Mouse (Mus musculus) left cerebral cortex, postnatal 10 days (tissue): ENCODE measurements at regions not wholly inside any gene's neighbourhood (a gene's known extent, or its start where the extent isn't known, plus 50 kb on each side); places are given as distances from the start of the nearest gene placed in this dataset.

Source experiments
- DNase-seq, 2 experiments: peaks; one replicate each; pipeline ENCODE4 v3.0.0; 2021 to 2022; ENCODE audit warnings: low spot score in 2 of 2, mixed read lengths in 1 of 2; ENCODE audit errors: extremely low spot score in 1 of 2
- intact Hi-C: fragments of 180-260 bp; cut with DNase I; formaldehyde crosslinking; loops from one replicate; pipeline ENCODE4 v1.15.1; 2025

- DNase-seq: no peak
- intact Hi-C loops: no loop called here
These were observed 399.4 kb upstream of the Atp2b1 start for GRCm38 (mm10) chr10:98514836-98515235.

DNA sequence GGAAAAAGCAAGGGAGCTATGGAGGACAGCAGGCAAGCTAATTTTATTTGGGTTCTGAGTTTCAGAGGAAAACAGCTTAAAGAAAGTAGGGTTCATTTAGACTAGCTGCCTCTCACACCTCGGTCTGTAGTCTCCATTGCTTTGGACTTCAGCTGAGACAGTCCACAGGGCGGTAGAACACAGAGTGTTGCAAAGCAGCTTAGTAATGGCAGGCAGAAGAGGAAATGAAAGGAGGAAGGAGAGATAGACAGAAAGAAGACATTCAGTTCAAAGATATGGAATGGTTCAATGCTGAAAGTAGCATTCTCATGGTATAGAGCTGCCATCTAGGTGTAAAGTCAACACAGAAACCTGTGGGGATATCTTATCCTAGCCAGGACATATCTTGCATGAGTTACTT lies 396.6 kb upstream of the Atp2b1 start:
- no peak for DNase-seq
- intact Hi-C loops: no loop called here

- intact Hi-C loops: no loop called here
- DNase-seq: no peak
These were observed 384.6 kb upstream of the Atp2b1 start for GRCm38 (mm10) chr10:98529565-98529964.

GRCm38 (mm10) chr10:98531425-98531824 lies 382.8 kb upstream of the Atp2b1 start:
- intact Hi-C loops: no loop called here
- DNase-seq: no peak

- intact Hi-C loops: no loop called here
- DNase-seq: no peak
These were observed 375.5 kb upstream of the Atp2b1 start for GRCm38 (mm10) chr10:98538706-98539105.

DNA sequence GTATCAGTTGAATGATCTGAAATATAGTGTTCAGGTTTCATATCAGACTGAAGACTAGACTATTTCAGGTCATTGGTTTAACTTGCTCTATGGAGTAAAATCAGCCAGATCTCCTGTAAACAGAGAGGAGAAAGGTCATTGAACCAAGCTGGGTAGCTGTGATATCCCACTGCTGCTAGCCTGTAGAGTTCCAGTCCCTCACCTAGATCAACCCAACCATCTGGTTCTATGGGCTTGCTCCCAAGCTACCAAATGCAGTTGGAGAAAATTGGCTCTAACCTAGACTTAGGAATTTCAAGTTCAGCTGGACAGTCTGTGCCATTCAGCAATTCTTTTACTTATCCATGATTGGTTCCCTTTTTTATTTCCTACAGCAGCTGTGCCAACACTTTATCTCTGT lies 373.1 kb upstream of the Atp2b1 start:
- intact Hi-C loops: no loop called here
- no peak for DNase-seq

GRCm38 (mm10) chr10:98542072-98542471 lies 372.1 kb upstream of the Atp2b1 start:
- DNase-seq: no peak
- intact Hi-C loops: no loop called here

- DNase-seq: no peak
- intact Hi-C loops: no loop called here
These were observed 370.8 kb upstream of the Atp2b1 start for GRCm38 (mm10) chr10:98543253-98543997.

- no peak for DNase-seq
- intact Hi-C loops: no loop called here
These were observed 370.2 kb upstream of the Atp2b1 start for GRCm38 (mm10) chr10:98543998-98544349.

GRCm38 (mm10) chr10:98554575-98554974 lies 359.6 kb upstream of the Atp2b1 start:
- intact Hi-C loops: no loop called here
- DNase-seq: no peak

- no peak for DNase-seq
- intact Hi-C loops: no loop called here
These were observed 356.6 kb upstream of the Atp2b1 start for GRCm38 (mm10) chr10:98557470-98558060.

DNA sequence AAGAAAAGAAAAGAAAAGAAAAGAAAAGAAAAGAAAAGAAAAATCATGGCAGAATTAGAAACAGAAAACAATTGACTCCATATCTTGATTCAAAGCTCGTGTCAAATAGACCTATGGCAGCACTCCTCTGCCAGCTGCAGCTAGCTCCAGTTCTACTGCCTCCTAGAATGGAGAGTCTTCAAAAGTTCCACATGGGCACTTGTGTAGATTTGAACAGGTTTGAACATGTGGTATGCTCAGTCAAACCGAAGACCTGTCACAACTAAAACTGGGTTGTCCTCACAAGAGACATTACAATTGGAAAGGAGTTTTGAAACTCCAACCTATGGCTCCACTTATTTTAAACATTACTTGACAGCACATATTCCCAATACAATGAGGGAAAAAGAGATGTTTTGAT lies 355.6 kb upstream of the Atp2b1 start:
- intact Hi-C loops: no loop called here

DNA sequence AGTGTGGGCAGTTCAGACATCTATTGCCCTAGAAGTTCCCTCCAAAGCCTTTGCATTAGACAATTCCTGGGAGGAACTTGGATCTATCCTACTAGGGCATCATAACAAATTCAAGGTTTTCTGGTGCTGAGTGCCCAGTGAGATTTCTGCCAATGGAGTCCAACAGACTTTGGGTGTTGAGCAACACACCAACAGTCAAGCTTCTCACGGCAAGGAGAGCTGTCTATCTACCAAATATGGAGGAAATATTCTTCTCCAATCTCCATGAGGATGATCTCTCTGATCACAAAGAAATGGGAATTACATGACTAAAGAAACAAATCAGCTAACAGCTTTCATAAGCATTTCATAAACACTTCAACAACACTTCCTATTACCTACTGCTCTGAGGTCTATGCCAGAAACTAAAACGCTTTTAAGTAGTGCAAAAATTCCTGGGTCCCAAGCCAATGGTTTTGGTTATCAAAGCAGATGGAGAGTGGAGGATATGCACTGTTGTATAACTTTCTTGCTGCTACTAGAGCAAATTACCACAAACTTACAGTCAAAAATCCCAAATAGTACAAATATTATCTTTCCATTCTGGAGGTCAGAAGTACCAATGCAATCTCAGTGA lies 351.8 kb upstream of the Atp2b1 start:
- intact Hi-C loops: no loop called here
- no peak for DNase-seq

More for the DNA sequence above, 355.6 kb upstream of the Atp2b1 start:
- DNase-seq: no peak

GRCm38 (mm10) chr10:98572782-98573536 lies 341.2 kb upstream of the Atp2b1 start:
- no peak for DNase-seq
- intact Hi-C loops: no loop called here

DNA sequence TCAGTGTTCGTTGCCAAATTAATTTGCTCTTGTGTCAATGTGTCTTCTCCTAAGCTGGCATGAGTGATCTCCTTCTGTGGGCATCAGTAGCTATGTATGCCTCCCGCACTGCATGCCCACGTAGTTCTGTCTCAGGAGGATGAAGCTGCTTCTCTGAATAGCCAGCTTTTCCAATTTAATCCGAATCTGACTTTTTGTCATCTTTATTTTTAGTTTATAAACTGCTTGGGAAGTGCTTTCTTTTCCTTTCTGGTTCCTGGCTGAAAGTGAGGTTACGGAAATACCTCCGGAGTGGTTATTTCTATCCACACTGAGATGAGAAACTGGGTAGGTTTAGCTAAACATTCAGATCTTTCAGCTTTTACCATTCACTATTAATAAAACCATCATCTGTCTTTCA lies 337.2 kb upstream of the Atp2b1 start:
- DNase-seq: no peak

DNA sequence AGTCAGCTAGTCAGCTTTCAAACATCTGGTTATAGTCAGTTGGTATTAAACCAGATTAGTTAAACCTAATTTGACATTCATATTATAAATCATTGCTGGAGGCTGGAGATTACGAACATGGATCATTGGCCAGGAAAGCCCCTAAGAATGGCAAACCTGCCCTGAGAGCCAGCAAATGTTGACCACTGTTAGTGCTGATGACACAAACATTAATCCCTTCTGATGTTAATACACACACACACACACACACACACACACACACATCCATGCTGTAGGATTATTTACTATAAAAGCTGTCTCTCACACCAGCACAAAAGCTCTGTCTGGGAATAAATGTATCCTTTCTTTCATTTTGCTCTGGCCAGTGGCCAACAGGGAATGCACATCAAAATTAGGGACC lies 329.4 kb upstream of the Atp2b1 start:
- DNase-seq: no peak
- intact Hi-C loops: no loop called here

More for the DNA sequence above, 337.2 kb upstream of the Atp2b1 start:
- intact Hi-C loops: no loop called here

- DNase-seq: no peak
- intact Hi-C loops: no loop called here
These were observed 324.5 kb upstream of the Atp2b1 start for GRCm38 (mm10) chr10:98589726-98590125.

- no peak for DNase-seq
- intact Hi-C loops: no loop called here
These were observed 322.1 kb upstream of the Atp2b1 start for GRCm38 (mm10) chr10:98592154-98592553.

DNA sequence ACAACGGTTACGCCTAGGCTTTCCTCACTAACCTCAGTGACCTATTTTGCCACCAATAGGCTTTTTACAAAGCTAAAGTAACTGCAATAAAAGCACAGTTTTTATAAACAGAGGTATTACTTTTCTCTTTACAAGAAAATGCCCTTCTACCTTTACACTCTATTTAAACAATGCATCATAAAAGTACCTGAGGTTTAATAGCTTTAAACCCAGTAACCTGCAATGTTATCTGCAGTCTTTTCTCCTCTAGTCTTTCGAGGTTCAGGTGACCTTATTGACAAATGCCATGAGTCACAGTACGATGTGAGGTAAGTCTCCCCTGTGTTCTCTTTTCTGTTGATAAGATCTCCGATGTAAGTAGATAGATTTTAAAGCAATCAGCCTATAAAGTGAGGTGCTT lies 320.3 kb upstream of the Atp2b1 start:
- intact Hi-C loops: no loop called here
- no peak for DNase-seq
